Mouse (Mus musculus) 3T3-L1 (cell line): ENCODE measurements around the gene 6030458C11Rik.

Experiments
- DNase-seq: peaks from one replicate; pipeline ENCODE4 v3.0.0-alpha.2; 2015; ENCODE audit warnings: low read depth, low spot score

Gene 6030458C11Rik

GRCm38 (mm10) chr15:12824197-12824952, at the start of gene 6030458C11Rik, which contains the start of gene Drosha:
Gene 6030458C11Rik, minus strand, starts transcription at chr15:12824649.
Gene Drosha, plus strand, starts transcription at chr15:12824815.
- peak; percentile 100 for DNase-seq

GRCm38 (mm10) chr15:12867269-12867668, 42.8 kb upstream of the 6030458C11Rik start:
- DNase-seq = no peak

GRCm38 (mm10) chr15:12865595-12866314, 41.3 kb upstream of the 6030458C11Rik start:
- DNase-seq = no peak

GRCm38 (mm10) chr15:12863669-12864068, 39.2 kb upstream of the 6030458C11Rik start:
- peak; percentile 56 for DNase-seq

GRCm38 (mm10) chr15:12862061-12862460, 37.6 kb upstream of the 6030458C11Rik start:
- no peak for DNase-seq

GRCm38 (mm10) chr15:12858645-12859044, 34.2 kb upstream of the 6030458C11Rik start:
- DNase-seq = no peak

- DNase-seq = no peak
These were observed 33.5 kb upstream of the 6030458C11Rik start for GRCm38 (mm10) chr15:12857840-12858516.

- DNase-seq = peak; percentile 34
These were observed 32.3 kb upstream of the 6030458C11Rik start for GRCm38 (mm10) chr15:12856780-12857179.

- DNase-seq = no peak
These were observed 29.0 kb upstream of the 6030458C11Rik start for GRCm38 (mm10) chr15:12853471-12853870.

- no peak for DNase-seq
These were observed 24.9 kb upstream of the 6030458C11Rik start for GRCm38 (mm10) chr15:12849373-12849772.

GRCm38 (mm10) chr15:12848196-12848975, 23.9 kb upstream of the 6030458C11Rik start:
- DNase-seq = peak; percentile 73

- DNase-seq = no peak
These were observed 18.4 kb upstream of the 6030458C11Rik start for GRCm38 (mm10) chr15:12842833-12843232.

- DNase-seq = no peak
These were observed 16.3 kb upstream of the 6030458C11Rik start for GRCm38 (mm10) chr15:12840737-12841136.

- no peak for DNase-seq
These were observed 9.8 kb upstream of the 6030458C11Rik start for GRCm38 (mm10) chr15:12834231-12834630.

GRCm38 (mm10) chr15:12833385-12833784, 8.9 kb upstream of the 6030458C11Rik start:
- no peak for DNase-seq

- no peak for DNase-seq
These were observed 8.2 kb upstream of the 6030458C11Rik start for GRCm38 (mm10) chr15:12832599-12832998.

GRCm38 (mm10) chr15:12829878-12830277, 5.4 kb upstream of the 6030458C11Rik start:
- no peak for DNase-seq

GRCm38 (mm10) chr15:12825408-12825807, 959 bp upstream of the 6030458C11Rik start:
- no peak for DNase-seq

GRCm38 (mm10) chr15:12824965-12825364, 516 bp upstream of the 6030458C11Rik start:
- peak; percentile 51 for DNase-seq

GRCm38 (mm10) chr15:12823455-12824119, 862 bp downstream of the 6030458C11Rik start:
- DNase-seq = peak; percentile 15
